In genomic region chr9:63666612-63667372, GRCm38 (mm10) we compare ENCODE assay signal across 9 mouse cellular contexts.
A peak's percentile ranks its signal among the peaks of the same experiment; 100 is the strongest.
DNase-seq lines count a peak whose midpoint lies in the region; ATAC-seq and TF ChIP-seq lines count a peak whose summit lies in the region.
"Had no signal": no experiment of that assay in that cellular context is flagged by ENCODE, and none has a peak within 500 bp of the region (broad histone marks: within the 10 kb centered on the region; RNA-seq: fewer than 3 reads in every experiment).

No protein-coding gene starts in this region.

- no peak for TF ChIP-seq EP300 in stomach, postnatal 0 days (optimal IDR thresholded peaks at IDR 0.05)

- no peaks in the 10 kb centered on the region for H3K9me3 ChIP-seq in heart, embryonic 13.5 days
- H3K9me3 ChIP-seq in stomach, postnatal 0 days (ENCODE audit: control insufficient read depth, low read length), result no peaks in the 10 kb centered on the region
- H3K9me3 ChIP-seq: liver, embryonic 15.5 days had no signal

- peak; percentile 64 for DNase-seq in adrenal gland, adult 2 months
- DNase-seq in adrenal gland, postnatal 4 days (ENCODE audit: low spot score in 2 of 2), result no peak
- peak; percentile 86 for DNase-seq in Patski (ENCODE audit: low read depth, low spot score)
- DNase-seq in kidney, postnatal 14 days, result peak; percentile 81
- no peak for DNase-seq in stomach, postnatal 0 days (ENCODE audit: low spot score)
- DNase-seq in left cerebral cortex, postnatal 25 days (ENCODE audit: low spot score in 2 of 2), result no peak

- no peaks in the 10 kb centered on the region for H3K27me3 ChIP-seq in Patski
- H3K27me3 ChIP-seq in heart, embryonic 13.5 days (replicated peaks), result no peaks in the 10 kb centered on the region
- no peaks in the 10 kb centered on the region for H3K27me3 ChIP-seq in stomach, postnatal 0 days (ENCODE audit: control insufficient read depth, insufficient read depth, low read length)
- H3K27me3 ChIP-seq: liver, embryonic 15.5 days had no signal

- in situ Hi-C loops in Patski (cut with MboI; ENCODE audit: low pct_unique_long_range_greater_than_20kb), result loop anchor here (5.0 kb wide), 1 partner anchor 81 kb away; no protein-coding TSS in a partner anchor

- peaks cover 45% of the 10 kb centered on the region for H3K36me3 ChIP-seq in heart, embryonic 13.5 days
- peaks cover 9% of the 10 kb centered on the region for H3K36me3 ChIP-seq in stomach, postnatal 0 days (ENCODE audit: control insufficient read depth, insufficient read depth, low read length)

- peak; percentile 61 for ATAC-seq in Patski
- ATAC-seq in heart, embryonic 13.5 days (ENCODE audit: extremely low read depth, insufficient number of reproducible peaks, low FRiP score, low TSS enrichment), result no peak
- ATAC-seq in stomach, postnatal 0 days (ENCODE audit: low FRiP score, low TSS enrichment), result no peak
- ATAC-seq in erythroid progenitor cell, adult 5-6 weeks (replicated peaks; ENCODE audit: low FRiP score, poor library complexity, severe bottlenecking), result no peak

- POLR2A ChIA-PET in Patski (lab: Charles Lee), result interaction anchor here (1.2 to 1.3 kb wide), 4 partner anchors 9 to 90 kb away, joined by 3 to 6 read pairs (median 4); no protein-coding TSS in a partner anchor

- H3K4me2 ChIP-seq in heart, embryonic 13.5 days, result peak overlapping the region; percentile 37
- H3K4me2 ChIP-seq in stomach, postnatal 0 days (replicated peaks; ENCODE audit: low read depth), result no peak overlapping the region
- H3K4me2 ChIP-seq: liver, embryonic 15.5 days had no signal

- 49% methylated on average over 18 of the region's 18 CpGs for WGBS in heart, embryonic 13.5 days
- 51% methylated on average over 18 of the region's 18 CpGs for WGBS in stomach, postnatal 0 days

- peak overlapping the region; percentile 65 for H3K9ac ChIP-seq in heart, embryonic 13.5 days
- no peak overlapping the region for H3K9ac ChIP-seq in stomach, postnatal 0 days (ENCODE audit: low read length)
- H3K9ac ChIP-seq: liver, embryonic 15.5 days had no signal

- no peak overlapping the region for H3K4me3 ChIP-seq in heart, embryonic 13.5 days
- H3K4me3 ChIP-seq in stomach, postnatal 0 days (ENCODE audit: low read depth, low read length), result no peak overlapping the region
- H3K4me3 ChIP-seq: liver, embryonic 15.5 days had no signal

- H3K4me1 ChIP-seq in heart, embryonic 13.5 days, result peaks cover 76% of the 10 kb centered on the region
- H3K4me1 ChIP-seq in stomach, postnatal 0 days (replicated peaks; ENCODE audit: control insufficient read depth, insufficient read depth), result no peaks in the 10 kb centered on the region
- H3K4me1 ChIP-seq: liver, embryonic 15.5 days had no signal

- H3K27ac ChIP-seq in heart, embryonic 13.5 days (replicated peaks), result peak overlapping the region; percentile 79
- peak overlapping the region; percentile 49 for H3K27ac ChIP-seq in stomach, postnatal 0 days (replicated peaks)
- H3K27ac ChIP-seq: liver, embryonic 15.5 days had no signal

- no peak for TF ChIP-seq CTCF in Patski (IDR thresholded peaks at IDR 0.05)
- peak; percentile 22; the same call in 1 of the 2 replicates for TF ChIP-seq CTCF in stomach, postnatal 0 days (IDR thresholded peaks at IDR 0.05; ENCODE audit: low read depth)

- intact Hi-C loops in left cerebral cortex, postnatal 25 days (cut with DNase I), result no loop called here

- CTCF ChIA-PET in Patski (lab: Charles Lee), result interaction anchor here (0.9 to 2.0 kb wide), 5 partner anchors 12 to 43 kb away, joined by 3 to 4 read pairs (median 3); no protein-coding TSS in a partner anchor

Comparison
In these comparisons a context has a peak if more than half of its experiments do, and no peak if none do; other contexts are left out.
1. DNase-seq: peak in adrenal gland, adult 2 months (single experiment), Patski (single experiment) and kidney, postnatal 14 days (single experiment); none in adrenal gland, postnatal 4 days (0 of 2), stomach, postnatal 0 days (single experiment) and left cerebral cortex, postnatal 25 days (0 of 2).